Mouse (Mus musculus) frontal cortex, postnatal 36 days (tissue): ENCODE data around the gene Atp5j2.
A peak's percentile ranks its signal among the peaks of the same experiment; 100 is the strongest.
"Not testable (repeated sequence)": the region's sequence is repeated elsewhere in the genome, so short reads cannot be mapped to it uniquely, and the experiment has no call there.

Experiments used
- DNase-seq, 2 experiments: peaks; one replicate each; pipeline ENCODE4 v3.0.0; 2022; ENCODE audit warnings: low spot score in 2 of 2

The Atp5j2 gene

GRCm38 (mm10) chr5:145191962-145192361 is at the start of gene Atp5j2:
TSS of gene Atp5j2 (minus strand) at chr5:145192062.
- DNase-seq: no peak

GRCm38 (mm10) chr5:145234636-145235035 is 42.8 kb upstream of the Atp5j2 start:
- DNase-seq: peak in 1 of 2 experiments; percentile 20

GRCm38 (mm10) chr5:145231893-145232411 is 40.1 kb upstream of the Atp5j2 start:
- peak in 1 of 2 experiments; percentile 9 for DNase-seq

GRCm38 (mm10) chr5:145231367-145231871 is 39.6 kb upstream of the Atp5j2 start, which contains the start of gene Zfp655:
TSS of gene Zfp655 (plus strand) at chr5:145231715.
- peak; percentile 98 to 99 for DNase-seq

GRCm38 (mm10) chr5:145230641-145231040 is 38.8 kb upstream of the Atp5j2 start:
- no peak for DNase-seq

- DNase-seq: not testable (repeated sequence)
Measured at GRCm38 (mm10) chr5:145229283-145229682, 37.4 kb upstream of the Atp5j2 start.

GRCm38 (mm10) chr5:145226453-145226852 is 34.6 kb upstream of the Atp5j2 start:
- DNase-seq: no peak

GRCm38 (mm10) chr5:145223395-145223794 is 31.5 kb upstream of the Atp5j2 start:
- DNase-seq: no peak

- no peak for DNase-seq
Measured at GRCm38 (mm10) chr5:145222840-145223239, 31.0 kb upstream of the Atp5j2 start.

GRCm38 (mm10) chr5:145219981-145220380 is 28.1 kb upstream of the Atp5j2 start:
- DNase-seq: no peak

GRCm38 (mm10) chr5:145218671-145219070 is 26.8 kb upstream of the Atp5j2 start:
- no peak for DNase-seq

GRCm38 (mm10) chr5:145218206-145218605 is 26.3 kb upstream of the Atp5j2 start:
- no peak for DNase-seq

GRCm38 (mm10) chr5:145217746-145218145 is 25.9 kb upstream of the Atp5j2 start:
- DNase-seq: no peak

GRCm38 (mm10) chr5:145214679-145215078 is 22.8 kb upstream of the Atp5j2 start:
- DNase-seq: no peak

GRCm38 (mm10) chr5:145213505-145213904 is 21.6 kb upstream of the Atp5j2 start:
- DNase-seq: no peak

- DNase-seq: no peak
Measured at GRCm38 (mm10) chr5:145212216-145212615, 20.4 kb upstream of the Atp5j2 start.

- DNase-seq: no peak
Measured at GRCm38 (mm10) chr5:145211340-145211739, 19.5 kb upstream of the Atp5j2 start.

- not testable (repeated sequence) for DNase-seq
Measured at GRCm38 (mm10) chr5:145208391-145208790, 16.5 kb upstream of the Atp5j2 start.

GRCm38 (mm10) chr5:145207954-145208353 is 16.1 kb upstream of the Atp5j2 start:
- no peak for DNase-seq

- no peak for DNase-seq
Measured at GRCm38 (mm10) chr5:145207385-145207784, 15.5 kb upstream of the Atp5j2 start.

GRCm38 (mm10) chr5:145205041-145205440 is 13.2 kb upstream of the Atp5j2 start:
- no peak for DNase-seq

GRCm38 (mm10) chr5:145203936-145204691 is 12.3 kb upstream of the Atp5j2 start, which contains the start of gene Zkscan5:
TSS of gene Zkscan5 (plus strand) at chr5:145204562.
- peak; percentile 98 for DNase-seq

GRCm38 (mm10) chr5:145202446-145202845 is 10.6 kb upstream of the Atp5j2 start:
- DNase-seq: no peak
